ENCODE assay signal across 34 mouse cellular contexts in genomic region chr6:128969741-128970140, GRCm38 (mm10). TPM values are rescaled to one million over a fixed set of nuclear protein-coding genes. Genes with fewer than 3 reads are reported as not detected.
"Had no signal": no experiment of that assay in that cellular context is flagged by ENCODE, and none has a peak within 500 bp of the region (broad histone marks: within the 10 kb centered on the region; RNA-seq: fewer than 3 reads in every experiment).

No protein-coding gene starts in this region.

- H3K4me1 ChIP-seq: heart, embryonic 13.5 days; heart, embryonic 15.5 days; hindbrain, embryonic 13.5 days; hindbrain, embryonic 15.5 days; limb, embryonic 10.5 days; liver, embryonic 13.5 days; liver, embryonic 15.5 days had no signal

- H3K36me3 ChIP-seq: heart, embryonic 13.5 days; heart, embryonic 15.5 days; hindbrain, embryonic 13.5 days; hindbrain, embryonic 15.5 days; limb, embryonic 10.5 days; limb, embryonic 12.5 days; liver, embryonic 13.5 days; liver, embryonic 15.5 days had no signal

- H3K9me3 ChIP-seq: heart, embryonic 13.5 days; heart, embryonic 15.5 days; hindbrain, embryonic 13.5 days; hindbrain, embryonic 15.5 days; limb, embryonic 10.5 days; limb, embryonic 12.5 days; liver, embryonic 13.5 days; liver, embryonic 15.5 days had no signal

- ATAC-seq: hindbrain, postnatal 0 days; intestine, postnatal 0 days had no signal

- H3K27me3 ChIP-seq: heart, embryonic 13.5 days; heart, embryonic 15.5 days; hindbrain, embryonic 13.5 days; hindbrain, embryonic 15.5 days; limb, embryonic 12.5 days; liver, embryonic 13.5 days; liver, embryonic 15.5 days had no signal

- H3K4me3 ChIP-seq: heart, adult 2 months; heart, embryonic 13.5 days; heart, embryonic 15.5 days; hindbrain, embryonic 13.5 days; hindbrain, embryonic 15.5 days; layer of hippocampus, adult 2 months; left cerebral cortex, adult 2 months; limb, embryonic 10.5 days; limb, embryonic 12.5 days; liver, embryonic 13.5 days; liver, embryonic 15.5 days had no signal

- H3K4me2 ChIP-seq: heart, embryonic 11.5 days; heart, embryonic 13.5 days; heart, embryonic 15.5 days; hindbrain, embryonic 13.5 days; hindbrain, embryonic 15.5 days; limb, embryonic 12.5 days; liver, embryonic 11.5 days; liver, embryonic 13.5 days; liver, embryonic 15.5 days had no signal

- H3K9ac ChIP-seq: heart, embryonic 13.5 days; heart, embryonic 15.5 days; hindbrain, embryonic 13.5 days; hindbrain, embryonic 15.5 days; limb, embryonic 12.5 days; liver, embryonic 13.5 days; liver, embryonic 15.5 days had no signal

- DNase-seq: gastrocnemius, postnatal 14 days; gastrocnemius, postnatal 36 days; heart, adult 11 months; heart, adult 2 months; heart, postnatal 14 days; heart, postnatal 36 days; kidney, adult 18-20 months; kidney, adult 8-10 months; kidney, postnatal 10 days; kidney, postnatal 25 days; kidney, postnatal 4 days; liver; liver, embryonic 13.5 days had no signal

- H3K27ac ChIP-seq: heart, adult 2 months; heart, embryonic 13.5 days; heart, embryonic 15.5 days; hindbrain, embryonic 13.5 days; hindbrain, embryonic 15.5 days; hindbrain, postnatal 0 days; layer of hippocampus, adult 2 months; left cerebral cortex, adult 2 months; limb, embryonic 10.5 days; limb, embryonic 12.5 days; liver, embryonic 13.5 days; liver, embryonic 15.5 days had no signal

RNA-seq across cellular contexts. Expression of gene Clec2g, which starts 35.6 kb away (rescaled TPM):
- total RNA-seq: hematopoietic stem cell, adult 5-6 weeks; hindbrain, postnatal 0 days; layer of hippocampus, postnatal 10 days had no signal
- polyA plus RNA-seq: gonadal fat pad, adult 2 months; heart, adult 2 months; heart, embryonic 11.5 days; heart, embryonic 13.5 days; heart, embryonic 15.5 days; heart, postnatal 0 days; hindbrain, embryonic 11.5 days; hindbrain, embryonic 13.5 days; hindbrain, embryonic 15.5 days; hindbrain, postnatal 0 days; intestine, embryonic 14.5 days; intestine, postnatal 0 days; kidney, embryonic 14.5 days; kidney, embryonic 16.5 days; limb, embryonic 10.5 days; limb, embryonic 12.5 days; liver, embryonic 11.5 days; liver, embryonic 13.5 days; liver, embryonic 15.5 days had no signal
